Mouse (Mus musculus) embryonic stem cell, embryonic (primary cell): ENCODE data around the gene Cltc.

Experiments
- CTCF ChIA-PET, 4 experiments: fragments of 300-600 bp in 2 of 4; fragments of 350-600 bp in 2 of 4; sonication (Branson Sonifier 250); formaldehyde crosslinking; loops; one replicate each; lab custom pipeline; 2022; ENCODE audit warnings: inconsistent platforms in 2 of 4; lab: Charles Lee
- POLR2A ChIA-PET, 4 experiments: fragments of 300-600 bp in 2 of 4; fragments of 350-600 bp in 2 of 4; sonication (Branson Sonifier 250); formaldehyde crosslinking; loops; one replicate each; lab custom pipeline; 2022; ENCODE audit warnings: antibody characterized with exemption in 4 of 4, inconsistent platforms in 1 of 4; lab: Charles Lee

Cltc gene

DNA sequence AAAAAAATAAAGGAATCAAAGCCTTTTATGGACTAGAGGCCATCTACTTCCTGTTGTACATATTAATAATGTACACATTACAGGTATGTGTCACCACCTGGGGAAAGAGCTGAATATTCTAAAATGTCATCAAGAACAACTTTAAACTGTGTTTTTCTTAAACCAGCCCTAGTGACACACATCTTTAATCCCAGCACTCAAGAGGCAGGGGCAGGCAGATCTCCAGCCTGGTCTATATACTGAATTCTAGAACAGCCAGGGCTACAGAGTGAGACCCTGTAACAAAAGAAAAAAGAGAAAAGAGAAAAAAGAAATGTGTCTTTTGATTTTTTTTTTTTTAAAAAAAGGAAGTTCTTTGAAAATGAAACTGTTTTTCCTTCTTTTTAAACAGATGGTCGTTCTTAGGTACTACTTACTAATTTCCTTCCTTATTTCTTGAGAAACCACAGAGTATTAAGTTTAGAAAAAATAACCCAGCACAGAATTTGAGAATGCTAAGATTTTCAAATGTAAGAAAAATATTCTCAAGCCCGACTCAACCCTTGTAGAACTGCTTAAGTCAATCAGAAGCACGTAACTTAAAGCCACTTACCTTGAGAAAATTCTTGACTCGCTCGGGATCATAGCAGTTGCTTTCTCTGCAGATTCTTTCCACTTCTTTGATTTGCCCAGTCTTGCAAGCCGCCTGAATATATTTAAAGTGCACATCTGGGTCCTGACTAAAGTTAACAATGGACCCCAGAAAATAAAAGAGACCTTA is 39.9 kb downstream of the Cltc start:
- CTCF ChIA-PET: no interaction called here
- POLR2A ChIA-PET: interaction anchor here in 1 of 4 experiments (2.1 kb wide), 1 partner anchor 40 kb away, joined by 6 read pairs; the partner anchor contains the start of gene Cltc

DNA sequence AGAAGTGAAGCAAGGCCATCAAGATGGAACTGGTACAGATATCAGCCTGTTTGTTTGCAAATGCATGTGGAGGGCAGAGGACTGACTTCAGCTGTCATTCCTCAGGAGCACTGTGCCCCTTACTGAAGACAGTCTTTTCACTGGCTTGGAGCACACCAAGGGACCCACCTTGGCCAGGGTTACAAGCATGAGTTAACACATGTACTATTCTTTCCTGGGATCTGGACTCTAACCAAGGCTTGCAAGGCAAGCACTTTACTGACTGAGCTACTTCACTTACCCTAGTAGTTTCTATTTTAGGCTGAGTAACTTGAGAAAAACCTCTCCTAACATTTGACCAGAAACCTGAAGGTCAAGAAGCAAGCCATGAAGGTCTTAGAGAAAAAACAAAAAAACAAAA is 42.8 kb downstream of the Cltc start:
- ChIA-PET CTCF (interaction anchor here in 1 of 4 experiments (0.5 kb wide), 1 partner anchor 690 kb away, joined by 3 read pairs; no protein-coding TSS in a partner anchor), POLR2A (interaction anchor here in 1 of 4 experiments (1.0 to 1.5 kb wide), 4 partner anchors 12 to 60 kb away, joined by 3 to 4 read pairs (median 4); no protein-coding TSS in a partner anchor)

DNA sequence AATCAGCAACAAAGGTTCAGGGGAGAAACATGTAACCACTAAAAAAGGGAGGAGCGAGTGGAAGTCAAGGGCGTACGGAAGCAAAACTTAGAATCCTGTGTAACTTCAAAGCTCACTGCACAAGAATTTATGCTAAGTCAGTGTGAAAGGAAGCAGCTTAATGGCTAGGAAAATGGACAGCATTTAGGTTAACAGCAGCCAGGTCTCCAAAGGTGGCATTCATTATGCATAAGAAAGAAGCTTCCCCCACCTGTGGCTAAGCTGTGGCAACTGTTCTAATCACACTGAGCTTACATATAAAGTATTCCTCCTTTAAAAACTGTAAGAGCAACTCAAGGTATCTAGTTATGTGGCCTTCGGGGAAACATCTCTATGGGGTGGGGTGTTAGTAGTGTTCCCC is 56.2 kb downstream of the Cltc start:
- POLR2A ChIA-PET: interaction anchor here in 2 of 4 experiments (0.6 to 7.7 kb wide), 15 partner anchors 8 to 420 kb away, joined by 3 to 64 read pairs (median 4); partner anchors contain the start of genes Ptrh2 (in 2 of the 2), Vmp1 (in 2 of the 2) and Cltc (in 1 of the 2)
- CTCF ChIA-PET: interaction anchor here in 1 of 4 experiments (0.8 kb wide), 1 partner anchor 36 kb away, joined by 3 read pairs; no protein-coding TSS in a partner anchor

DNA sequence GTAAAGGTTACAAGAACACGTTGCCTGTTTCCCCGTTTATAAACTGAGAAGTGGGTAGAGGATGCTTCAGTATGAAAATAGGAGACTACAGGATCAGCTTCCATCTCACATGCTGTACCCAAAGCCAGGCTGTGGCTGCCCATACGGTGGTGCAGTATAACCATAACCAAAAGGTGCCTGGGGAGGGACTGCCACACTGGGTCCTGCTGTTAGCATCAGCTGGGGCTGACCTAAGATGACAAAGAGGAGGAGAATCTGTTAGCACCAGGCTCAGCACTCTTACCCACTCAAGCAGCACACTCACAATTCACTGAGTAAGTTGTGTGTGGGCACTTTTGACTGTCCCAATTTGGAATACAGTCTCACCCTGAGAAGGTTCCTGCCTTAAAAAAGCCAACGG is 61.9 kb downstream of the Cltc start:
- POLR2A ChIA-PET: interaction anchor here in 2 of 4 experiments (2.7 to 7.7 kb wide), 2 partner anchors 9 to 10 kb away, joined by 7 to 64 read pairs; partner anchors contain the start of genes Ptrh2 (in 1 of the 2) and Vmp1 (in 1 of the 2)
- CTCF ChIA-PET: no interaction called here

DNA sequence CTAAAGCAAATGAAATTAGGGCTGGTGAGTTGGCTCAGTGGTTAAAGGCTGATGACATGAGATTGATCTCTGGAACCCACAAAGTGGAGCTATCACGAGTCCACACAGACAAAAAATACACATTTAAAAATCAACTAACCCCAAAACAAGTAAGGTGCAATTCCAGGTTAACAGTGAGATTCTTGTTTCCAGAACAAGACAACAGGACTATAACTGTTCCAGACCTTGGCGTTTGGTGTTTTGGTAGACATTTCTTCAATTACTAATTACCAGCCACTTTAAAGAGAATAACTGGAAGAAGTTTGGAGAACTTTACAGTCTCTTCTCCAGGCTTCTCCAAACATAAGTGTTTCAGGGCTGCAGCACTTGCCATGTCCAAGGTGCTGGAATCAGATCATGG is 64.8 kb downstream of the Cltc start:
- CTCF ChIA-PET: interaction anchor here in 1 of 4 experiments (1.1 kb wide), 1 partner anchor 189 kb away, joined by 3 read pairs; no protein-coding TSS in a partner anchor
- POLR2A ChIA-PET: interaction anchor here in 2 of 4 experiments (1.1 to 3.6 kb wide), 7 partner anchors 8 to 435 kb away, joined by 3 to 20 read pairs (median 3); partner anchors contain the start of genes Ints2 (in 1 of the 2), Ptrh2 (in 1 of the 2), Rps6kb1 (in 1 of the 2) and Vmp1 (in 1 of the 2)

DNA sequence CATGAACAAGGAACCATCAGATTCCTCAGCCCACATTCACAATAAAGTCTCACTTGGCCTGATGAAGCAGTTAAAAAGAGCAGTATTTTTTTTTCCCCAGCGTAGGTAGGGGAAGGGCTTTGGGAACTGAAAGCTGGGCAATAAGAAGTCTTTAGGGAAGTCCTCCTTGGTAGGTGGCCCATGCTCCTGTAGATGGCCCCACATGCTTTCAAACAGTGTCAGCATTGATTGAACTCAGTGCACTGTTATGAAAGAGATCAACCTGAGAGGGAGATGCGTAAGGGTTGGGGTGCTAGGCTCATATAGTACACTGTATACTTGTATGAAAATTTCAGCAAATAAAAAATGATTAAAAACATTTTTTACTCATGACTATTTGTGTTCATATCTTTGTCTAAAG is 65.4 kb downstream of the Cltc start:
- POLR2A ChIA-PET: interaction anchor here in 2 of 4 experiments (0.8 to 3.6 kb wide), 6 partner anchors 9 to 435 kb away, joined by 3 to 20 read pairs (median 4); partner anchors contain the start of gene Ints2 (in 1 of the 2)
- CTCF ChIA-PET: no interaction called here

DNA sequence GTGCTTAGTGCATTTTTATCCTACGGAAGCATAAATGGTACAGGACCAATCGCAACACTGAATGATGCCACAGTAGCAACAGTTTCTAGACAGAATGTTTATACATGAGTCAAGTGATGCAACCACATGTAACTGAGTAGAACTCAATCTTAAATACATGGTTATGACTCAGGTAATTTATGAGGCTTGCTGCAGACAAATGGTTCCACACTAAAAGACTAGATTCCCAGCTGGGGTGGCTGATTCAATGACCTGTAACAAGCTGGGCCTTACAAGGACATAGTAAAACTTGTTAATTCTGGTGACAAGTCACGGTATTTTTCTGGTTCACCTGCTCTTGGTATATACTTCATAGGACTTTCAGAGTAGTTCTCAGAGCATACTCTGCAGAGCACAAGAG is 65.9 kb downstream of the Cltc start:
- POLR2A ChIA-PET: interaction anchor here in 2 of 4 experiments (0.8 to 3.6 kb wide), 7 partner anchors 10 to 434 kb away, joined by 3 to 20 read pairs (median 3); partner anchors contain the start of gene Ints2 (in 1 of the 2)
- CTCF ChIA-PET: no interaction called here

DNA sequence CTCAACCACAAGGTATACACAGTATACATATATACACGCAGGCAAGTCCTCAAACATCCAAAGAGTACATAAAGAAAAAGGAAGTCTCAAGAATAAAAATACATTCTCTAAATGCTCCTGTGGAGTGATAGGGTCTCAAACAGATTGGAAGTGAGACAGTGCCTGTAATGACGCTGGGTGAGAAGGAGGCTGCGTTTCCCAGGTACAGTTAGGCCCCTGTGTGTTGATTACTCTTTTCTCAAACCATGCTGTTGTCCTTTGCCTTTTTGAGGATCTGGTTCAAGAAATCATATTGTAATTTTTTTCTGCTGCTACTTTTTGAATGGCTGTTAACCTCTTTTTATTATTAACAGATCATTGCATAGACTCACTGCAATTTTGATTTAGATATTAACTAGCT is 67.0 kb downstream of the Cltc start:
- POLR2A ChIA-PET: interaction anchor here in 1 of 4 experiments (1.0 to 3.6 kb wide), 2 partner anchors 11 to 14 kb away, joined by 3 to 20 read pairs; no protein-coding TSS in a partner anchor
- CTCF ChIA-PET: no interaction called here

DNA sequence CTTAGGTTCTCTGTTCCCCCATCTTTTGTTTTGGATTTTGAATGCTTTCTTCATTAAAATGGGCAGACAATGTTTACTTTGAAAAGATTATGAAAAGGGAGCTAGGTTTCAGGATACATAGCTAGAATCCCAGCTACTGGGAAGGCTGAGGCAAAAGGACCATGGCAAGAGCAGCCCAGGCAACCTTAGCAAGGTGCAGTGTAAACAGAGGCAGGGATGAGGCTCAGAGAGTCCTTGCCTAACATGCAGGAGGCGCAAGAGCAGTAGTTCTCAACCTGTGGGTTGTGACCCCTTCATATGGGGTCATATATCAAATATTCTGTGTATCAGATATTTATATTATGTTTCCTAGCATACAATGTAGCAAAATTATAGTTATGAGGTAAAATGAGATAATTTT is 72.0 kb downstream of the Cltc start:
- CTCF ChIA-PET: interaction anchor here in 1 of 4 experiments (0.6 kb wide), 1 partner anchor 52 kb away, joined by 3 read pairs; no protein-coding TSS in a partner anchor
- POLR2A ChIA-PET: interaction anchor here in 2 of 4 experiments (0.6 to 5.6 kb wide), 9 partner anchors 10 to 759 kb away, joined by 3 to 64 read pairs (median 7); partner anchors contain the start of gene Cltc (in 2 of the 2)

DNA sequence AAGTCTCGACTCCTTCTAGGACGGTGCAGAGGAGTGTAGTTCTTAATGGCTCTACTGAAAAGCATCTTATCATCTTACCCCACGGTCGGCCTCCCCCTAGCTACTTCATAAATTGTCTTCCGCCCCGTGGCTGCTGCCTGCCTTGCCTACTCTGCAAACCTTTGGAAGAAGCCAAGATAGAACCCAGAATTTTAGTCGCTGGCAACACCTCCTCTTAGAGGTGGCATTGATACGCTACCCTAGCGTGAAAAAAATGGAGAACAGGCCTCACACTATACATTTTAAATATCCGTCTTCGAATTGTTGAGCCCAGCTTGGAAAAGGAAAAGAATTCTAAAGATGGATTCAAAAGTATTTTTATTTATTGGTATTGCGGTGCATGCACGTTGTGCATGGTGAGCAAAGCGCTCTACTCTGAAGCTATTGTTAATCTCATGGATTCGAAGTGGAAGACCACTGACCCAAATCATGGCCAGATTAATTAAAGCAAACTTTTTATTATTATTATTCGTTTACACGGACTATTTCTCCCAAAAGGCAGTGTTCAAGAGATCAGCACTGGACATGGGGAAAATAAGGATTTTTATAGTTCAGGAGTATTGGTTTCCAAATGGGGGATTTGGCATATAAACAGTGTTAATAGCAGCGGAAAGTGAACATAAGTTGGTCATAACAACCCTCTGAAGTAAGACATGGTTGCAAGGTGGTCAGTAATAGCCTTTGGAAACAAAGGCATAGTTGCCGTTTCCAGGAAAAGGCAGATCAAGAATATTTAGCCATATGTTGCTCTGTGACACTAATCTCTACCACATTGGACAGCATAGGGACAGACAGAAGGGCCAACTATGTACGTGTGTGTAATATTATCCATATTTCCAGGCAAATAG is 73.0 kb downstream of the Cltc start:
- POLR2A ChIA-PET: interaction anchor here in 3 of 4 experiments (0.6 to 5.6 kb wide), 43 partner anchors 9 to 1951 kb away, joined by 3 to 64 read pairs (median 4); partner anchors contain the start of genes Cltc (in 3 of the 3), Rps6kb1 (in 3 of the 3) and Tubd1 (in 3 of the 3)

DNA sequence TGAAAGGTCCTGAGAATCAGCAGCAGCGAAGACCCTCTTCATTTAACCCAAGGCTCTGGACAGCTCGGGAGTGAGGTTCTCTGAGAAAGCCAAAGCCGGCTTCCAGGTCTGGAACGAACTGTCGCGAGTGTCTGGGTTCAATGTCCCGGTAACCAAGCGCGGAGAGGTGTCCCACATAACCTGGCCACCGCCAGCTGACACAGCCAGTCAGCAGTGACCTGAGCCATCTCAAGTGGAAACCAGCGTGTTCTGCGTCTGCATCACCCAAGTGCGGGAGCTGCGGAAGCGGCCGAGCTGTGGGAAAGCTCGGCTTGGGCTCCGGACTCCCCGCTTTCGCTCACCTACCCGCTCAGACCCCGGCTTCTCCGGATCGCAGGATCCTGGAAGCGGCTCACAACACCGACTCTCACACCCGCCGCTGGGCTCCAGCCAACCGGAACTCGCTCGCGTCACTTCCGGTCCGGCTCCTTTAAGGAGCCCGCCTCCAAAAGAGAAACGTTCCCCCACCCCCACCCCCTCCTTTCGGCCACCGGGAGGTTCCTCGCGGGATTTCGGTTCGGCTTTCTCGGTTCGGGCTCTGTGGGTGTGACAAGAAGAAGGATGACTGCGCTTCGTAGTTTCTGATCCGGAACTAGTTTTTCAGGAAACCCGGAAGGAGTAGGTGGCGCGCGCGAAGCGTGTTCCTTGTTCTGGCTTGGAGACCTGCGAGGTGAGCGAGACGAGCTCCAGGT is 73.8 kb downstream of the Cltc start, which contains the start of the genes Vmp1 and Ptrh2:
Gene Vmp1, minus strand, starts transcription at position 442 of the 731 bp plus-strand sequence.
Gene Ptrh2, plus strand, starts transcription at position 591 of the 731 bp plus-strand sequence.
- ChIA-PET CTCF (interaction anchor here (0.5 to 1.2 kb wide), 6 partner anchors 30 to 475 kb away, joined by 3 to 6 read pairs (median 4); no protein-coding TSS in a partner anchor), POLR2A (interaction anchor here in 3 of 4 experiments (0.6 to 5.6 kb wide), 45 partner anchors 10 to 1950 kb away, joined by 3 to 64 read pairs (median 4); partner anchors contain the start of genes Cltc (in 3 of the 3), Rps6kb1 (in 3 of the 3) and Tubd1 (in 3 of the 3))

More for the DNA sequence above, 73.0 kb downstream of the Cltc start:
- CTCF ChIA-PET: interaction anchor here (0.5 to 1.2 kb wide), 4 partner anchors 31 kb away, joined by 3 to 5 read pairs (median 3); no protein-coding TSS in a partner anchor

DNA sequence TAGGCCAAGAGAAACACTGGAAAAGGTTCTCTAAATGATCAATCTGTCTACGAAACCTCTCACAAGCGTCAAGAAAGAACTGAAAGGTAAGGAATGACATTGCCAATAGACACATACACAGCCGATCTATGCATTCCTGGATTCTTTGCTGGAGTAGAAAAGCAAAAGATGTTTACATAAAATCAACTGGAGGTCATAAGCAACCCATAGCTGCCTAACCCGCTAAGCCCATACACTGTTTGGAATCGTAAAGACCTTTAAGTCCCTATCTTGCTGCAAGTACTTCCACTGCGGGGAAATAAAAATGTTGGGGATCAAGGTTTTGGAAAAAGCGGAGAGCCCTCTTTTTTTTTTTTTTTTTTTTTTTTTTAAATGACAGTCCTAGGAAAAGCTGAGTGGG is 74.5 kb downstream of the Cltc start:
- CTCF ChIA-PET: interaction anchor here in 2 of 4 experiments (0.6 to 1.2 kb wide), 3 partner anchors 30 to 476 kb away, joined by 4 to 6 read pairs (median 5); no protein-coding TSS in a partner anchor
- POLR2A ChIA-PET: interaction anchor here in 3 of 4 experiments (0.6 to 5.6 kb wide), 29 partner anchors 9 to 426 kb away, joined by 3 to 64 read pairs (median 5); partner anchors contain the start of genes Cltc (in 2 of the 3), Rps6kb1 (in 2 of the 3), Ska2 (in 2 of the 3) and Tubd1 (in 2 of the 3)

DNA sequence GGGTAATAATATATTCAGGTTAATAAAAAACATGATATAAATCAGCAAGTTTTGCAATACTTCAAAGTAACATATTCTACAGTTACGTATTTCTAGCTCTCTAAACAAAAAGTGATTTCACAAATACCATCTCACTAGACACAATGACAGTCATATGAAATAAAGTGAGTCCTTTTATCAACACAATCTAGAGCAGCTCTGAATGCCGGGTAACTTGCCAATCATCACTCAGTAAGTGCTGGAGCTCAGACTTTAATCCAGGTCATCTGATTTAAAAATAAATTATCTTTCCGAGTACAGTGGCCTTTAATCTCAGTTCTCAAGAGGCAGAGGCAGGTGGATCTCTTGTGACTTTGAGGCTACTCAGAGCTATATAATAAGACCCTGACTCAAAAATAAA is 75.9 kb downstream of the Cltc start:
- ChIA-PET POLR2A (interaction anchor here in 3 of 4 experiments (0.7 to 1.7 kb wide), 8 partner anchors 10 to 428 kb away, joined by 3 to 5 read pairs (median 3); partner anchors contain the start of genes Ska2 (in 2 of the 3) and Rps6kb1 (in 1 of the 3)), CTCF (interaction anchor here in 1 of 4 experiments (1.1 kb wide), 1 partner anchor 28 kb away, joined by 3 read pairs; no protein-coding TSS in a partner anchor)

DNA sequence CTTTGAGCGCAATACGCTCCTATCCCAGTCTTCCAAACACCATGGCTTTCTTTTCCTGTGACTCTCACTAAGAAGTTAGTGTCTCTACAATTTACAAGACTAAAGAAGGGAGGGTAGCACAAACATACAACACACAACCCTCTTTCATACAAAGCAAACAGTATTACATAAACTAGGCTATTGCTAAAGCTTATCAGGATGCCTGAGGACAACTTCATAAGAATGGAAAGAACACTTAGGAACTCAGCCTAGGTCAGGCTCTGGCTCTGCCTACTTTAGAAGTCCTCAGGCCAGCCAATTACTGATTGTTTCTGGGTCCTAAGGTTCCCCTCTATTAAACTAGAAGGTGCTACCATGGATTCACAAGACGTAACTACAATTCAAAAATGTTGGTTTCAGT is 76.6 kb downstream of the Cltc start:
- CTCF ChIA-PET: interaction anchor here in 1 of 4 experiments (1.1 kb wide), 1 partner anchor 27 kb away, joined by 3 read pairs; no protein-coding TSS in a partner anchor
- POLR2A ChIA-PET: interaction anchor here in 2 of 4 experiments (0.6 to 1.3 kb wide), 3 partner anchors 28 to 162 kb away, joined by 3 to 4 read pairs (median 3); no protein-coding TSS in a partner anchor

DNA sequence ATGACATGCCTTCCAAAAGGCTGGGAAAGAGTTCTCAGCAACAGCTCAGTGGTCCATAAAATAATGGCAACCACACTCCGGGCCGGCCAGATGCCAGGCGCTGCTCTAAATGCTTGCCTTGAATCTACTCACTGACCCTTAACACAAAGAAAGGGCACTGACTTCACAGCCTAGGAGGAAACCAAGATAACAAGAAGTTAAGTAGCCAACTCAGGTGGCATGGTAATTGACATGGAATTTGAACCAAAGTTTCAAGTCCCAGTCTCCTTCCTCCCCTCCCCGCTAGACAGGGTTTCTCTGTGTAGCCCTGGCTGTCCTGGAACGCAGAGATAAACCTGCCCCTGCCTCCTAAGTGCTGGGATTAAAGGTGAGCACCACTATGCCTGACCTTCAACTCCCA is 78.4 kb downstream of the Cltc start:
- ChIA-PET CTCF (no interaction called here), POLR2A (interaction anchor here in 2 of 4 experiments (0.7 to 1.4 kb wide), 4 partner anchors 10 to 194 kb away, joined by 3 read pairs; partner anchors contain the start of genes Rps6kb1 (in 1 of the 2) and Tubd1 (in 1 of the 2))

DNA sequence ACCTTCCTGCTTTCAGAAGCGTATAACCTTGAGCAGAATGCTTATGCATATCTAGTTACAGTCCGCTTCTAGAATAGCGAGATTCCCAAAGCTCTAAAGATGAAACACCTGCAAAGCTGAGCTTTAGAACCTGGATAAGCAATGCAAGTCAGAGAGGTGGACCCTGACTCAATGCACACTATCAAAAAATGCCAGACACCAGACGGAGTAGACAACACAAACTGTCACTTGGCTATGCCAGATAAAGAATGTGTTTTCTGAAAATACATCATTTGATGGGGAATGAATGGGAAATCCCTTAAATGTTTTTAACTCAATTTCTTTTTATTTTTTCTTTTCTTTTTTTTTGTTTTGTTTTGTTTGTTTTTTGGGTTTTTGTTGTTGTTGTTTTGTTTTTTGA is 81.8 kb downstream of the Cltc start:
- POLR2A ChIA-PET: interaction anchor here in 1 of 4 experiments (0.6 to 1.1 kb wide), 3 partner anchors 16 to 183 kb away, joined by 3 to 4 read pairs (median 4); no protein-coding TSS in a partner anchor
- CTCF ChIA-PET: no interaction called here
